Mouse (Mus musculus): ENCODE data around the gene Dip2c.

The Dip2c gene

DNA sequence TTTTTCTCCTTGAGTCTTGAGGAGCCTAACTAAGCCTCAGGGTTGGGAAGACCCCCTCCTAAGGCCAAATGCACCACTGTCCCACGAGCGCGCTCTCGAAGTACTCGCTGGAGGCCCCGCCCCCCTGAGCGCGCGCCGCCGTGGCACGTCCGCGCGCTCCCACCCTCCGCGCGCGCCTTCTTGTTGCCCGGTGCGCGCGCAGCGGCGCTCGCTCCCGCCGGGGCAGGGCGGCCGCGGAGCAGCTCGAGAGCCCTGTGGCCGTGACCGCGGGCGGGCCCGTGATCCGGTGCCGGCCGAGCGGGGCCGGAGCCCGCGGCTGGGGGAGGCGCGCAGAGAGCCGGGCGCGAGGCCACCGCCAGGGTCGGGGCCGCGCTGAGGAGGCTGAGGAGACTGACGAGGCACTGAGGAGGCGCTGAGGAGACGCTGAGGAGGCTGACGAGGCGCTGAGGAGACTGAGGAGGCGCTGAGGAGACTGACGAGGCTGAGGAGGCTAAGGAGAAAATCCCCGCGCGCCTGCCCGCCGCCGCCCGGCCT lies at the start of gene Dip2c:
TSS of gene Dip2c (plus strand) at position 207 of the 534 bp plus-strand sequence.
- peak; percentile 56 for DNase-seq (ENCODE audit: low read depth)

DNA sequence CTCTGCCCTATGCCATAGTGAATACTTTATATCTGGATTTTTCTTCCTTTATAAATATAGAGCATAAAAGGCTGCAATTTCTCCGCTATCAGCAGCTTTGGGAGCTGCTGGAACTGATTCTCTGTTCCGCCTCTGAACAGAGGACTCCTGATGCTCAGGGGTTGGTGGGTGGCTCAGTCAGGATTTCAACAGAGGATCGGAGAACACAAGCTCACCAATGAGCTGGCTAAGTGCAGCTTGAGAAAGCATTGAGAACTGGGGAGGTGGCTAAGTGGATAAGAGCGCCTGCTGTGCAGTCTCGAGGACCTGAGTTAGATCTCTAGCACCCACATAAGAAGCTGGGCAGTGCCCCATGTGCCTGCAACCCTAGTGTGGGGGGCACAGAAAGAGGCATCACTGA lies 49.2 kb upstream of the Dip2c start:
- no peak for DNase-seq (ENCODE audit: low read depth)

- DNase-seq (ENCODE audit: low read depth), result no peak
Observed at GRCm38 (mm10) chr13:9237495-9237894, 38.8 kb upstream of the Dip2c start.

GRCm38 (mm10) chr13:9239127-9239526 lies 37.2 kb upstream of the Dip2c start:
- no peak for DNase-seq (ENCODE audit: low read depth)

DNA sequence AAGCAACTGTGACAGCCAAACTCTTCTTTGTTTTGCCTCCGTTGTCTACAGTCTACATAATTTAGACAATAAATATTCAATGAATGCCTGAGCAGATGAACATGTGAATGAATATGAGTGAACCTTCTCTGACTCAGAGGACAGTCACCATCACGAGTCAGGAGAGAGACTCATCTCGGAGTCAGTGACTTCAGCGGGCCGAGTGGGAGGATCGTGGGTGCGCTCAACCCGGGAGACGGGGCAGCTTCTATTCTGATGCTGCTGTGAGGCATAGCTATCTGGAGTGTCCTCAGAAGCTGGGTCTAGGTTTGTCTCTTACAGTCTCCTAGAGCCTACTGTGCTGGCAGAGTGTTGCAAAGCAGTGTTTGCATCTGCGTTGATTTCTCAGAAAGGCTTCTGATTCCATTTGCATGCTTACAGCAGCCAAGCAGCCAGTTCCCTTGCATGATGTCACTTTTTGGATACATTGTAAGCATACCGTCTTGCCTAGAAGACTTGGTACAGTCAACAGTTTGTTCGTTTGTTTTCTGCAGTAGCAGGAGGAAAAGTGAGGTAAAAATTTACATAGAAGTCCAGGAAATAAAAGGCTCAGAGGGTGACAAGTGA lies 36.6 kb upstream of the Dip2c start:
- no peak for DNase-seq (ENCODE audit: low read depth)

DNA sequence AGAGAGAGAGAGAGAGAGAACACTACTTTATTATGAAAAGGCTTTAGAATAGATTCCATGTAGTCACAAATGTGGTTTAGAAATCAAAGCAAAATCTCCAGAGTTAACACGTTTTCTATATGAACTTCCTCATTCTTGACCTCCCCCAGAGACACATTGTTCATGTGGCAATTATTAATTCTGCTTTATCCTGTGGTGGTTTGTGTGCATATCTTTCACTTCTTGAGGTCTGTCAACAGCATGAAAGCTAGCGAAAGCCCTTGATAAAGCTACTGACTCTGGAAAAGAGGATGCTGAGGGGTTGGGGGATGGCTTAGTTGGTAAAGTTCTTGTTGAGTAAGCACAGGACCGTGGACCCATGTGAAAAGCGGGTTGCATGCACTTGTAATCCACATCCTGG lies 14.6 kb upstream of the Dip2c start:
- DNase-seq (ENCODE audit: low read depth), result no peak

GRCm38 (mm10) chr13:9265516-9265915 lies 10.8 kb upstream of the Dip2c start:
- DNase-seq (ENCODE audit: low read depth), result no peak

DNA sequence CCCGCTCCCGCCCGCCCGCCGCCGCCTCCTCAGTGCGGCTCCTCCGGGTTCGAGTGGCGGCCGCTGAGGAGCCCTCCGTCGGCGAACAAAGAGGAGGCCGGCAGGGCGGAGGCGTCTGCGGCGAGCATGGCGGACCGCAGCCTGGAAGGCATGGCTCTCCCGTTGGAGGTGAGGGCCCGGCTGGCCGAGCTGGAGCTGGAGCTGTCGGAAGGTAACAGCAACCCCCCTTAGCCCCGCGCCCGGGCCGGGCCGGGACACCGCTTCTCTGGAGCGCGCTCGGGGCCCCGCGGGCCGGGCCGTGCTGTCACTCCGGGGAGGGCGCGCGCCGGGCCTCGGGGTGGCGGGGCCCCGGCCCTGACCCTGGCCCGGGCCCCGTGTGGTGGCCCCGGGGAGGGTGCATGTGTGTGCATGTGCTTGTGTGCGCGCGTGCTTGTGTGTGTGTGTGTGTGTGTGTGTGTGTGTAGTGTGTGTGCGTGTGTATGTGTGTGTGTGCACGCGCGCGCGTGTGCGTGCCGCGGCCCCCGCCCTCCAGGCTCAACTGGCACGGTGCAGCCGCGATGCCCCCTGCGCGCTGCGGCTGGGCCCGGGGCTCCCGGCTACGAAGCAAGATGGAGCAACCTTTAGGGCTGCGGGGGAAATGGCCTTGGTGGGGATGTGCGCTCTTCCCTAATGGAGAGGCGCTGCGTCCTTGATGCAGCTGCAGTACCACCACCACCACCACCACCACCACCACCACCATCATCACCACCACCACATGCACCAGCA lies 710 bp downstream of the Dip2c start:
- no peak for DNase-seq (ENCODE audit: low read depth)

DNA sequence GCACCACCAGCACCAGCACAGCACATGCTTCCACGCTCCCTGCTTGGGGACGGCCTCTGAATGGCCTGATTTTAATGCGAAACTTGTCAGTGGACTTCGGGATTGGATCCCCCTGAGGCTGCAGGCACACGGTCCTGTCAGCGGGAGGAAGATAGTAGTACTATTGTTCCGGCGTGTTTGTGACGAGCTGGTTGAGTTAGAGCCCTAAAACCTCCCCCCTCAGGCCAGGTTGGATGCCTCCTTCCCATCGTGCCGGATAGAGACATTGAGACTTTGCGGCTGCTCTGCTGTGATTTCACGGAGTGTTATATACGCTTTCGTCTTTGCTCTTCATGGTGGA lies 1.3 kb downstream of the Dip2c start:
- no peak for DNase-seq (ENCODE audit: low read depth)

DNA sequence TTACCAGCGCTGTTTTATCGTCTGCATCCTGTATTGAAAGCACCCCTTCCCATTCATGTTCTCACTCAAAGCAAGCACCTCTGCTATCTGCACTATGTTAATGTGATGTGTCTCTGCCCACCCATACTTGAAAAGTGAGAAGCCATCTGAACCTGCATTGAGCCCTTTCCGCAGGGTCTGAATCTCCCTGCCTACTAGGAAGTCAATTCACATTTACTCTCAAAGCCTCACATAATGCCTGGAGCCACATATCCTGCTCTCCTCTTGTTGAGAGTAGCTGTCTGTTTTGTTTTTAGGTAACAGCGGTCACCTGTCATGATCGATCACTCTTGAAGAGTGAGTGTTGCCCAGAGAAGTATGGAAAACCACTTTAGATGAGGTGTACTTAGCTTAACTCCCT lies 2.3 kb downstream of the Dip2c start:
- DNase-seq (ENCODE audit: low read depth), result no peak

GRCm38 (mm10) chr13:9283050-9283449 lies 6.7 kb downstream of the Dip2c start:
- DNase-seq (ENCODE audit: low read depth), result no peak

DNA sequence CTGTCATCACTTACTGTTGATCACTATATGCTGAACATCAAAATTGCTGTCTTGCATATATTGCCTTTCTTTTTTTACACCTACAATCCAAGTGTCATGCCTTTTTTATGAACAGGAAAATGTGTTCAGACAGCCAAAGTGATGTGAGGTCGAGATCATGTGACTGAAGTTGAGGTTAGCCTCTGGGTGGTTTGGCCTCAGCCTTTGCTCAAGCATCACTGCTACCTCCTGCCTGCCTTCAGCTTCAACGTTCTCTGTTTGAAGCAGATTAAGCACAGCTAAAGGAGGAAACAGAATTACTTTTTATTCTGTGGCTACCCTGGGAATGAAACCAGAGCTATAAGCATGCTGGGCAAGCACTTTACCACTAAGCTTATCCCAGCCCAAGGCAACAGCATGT lies 13.6 kb downstream of the Dip2c start:
- DNase-seq (ENCODE audit: low read depth), result no peak

GRCm38 (mm10) chr13:9296285-9296684 lies 20.0 kb downstream of the Dip2c start:
- no peak for DNase-seq (ENCODE audit: low read depth)

DNA sequence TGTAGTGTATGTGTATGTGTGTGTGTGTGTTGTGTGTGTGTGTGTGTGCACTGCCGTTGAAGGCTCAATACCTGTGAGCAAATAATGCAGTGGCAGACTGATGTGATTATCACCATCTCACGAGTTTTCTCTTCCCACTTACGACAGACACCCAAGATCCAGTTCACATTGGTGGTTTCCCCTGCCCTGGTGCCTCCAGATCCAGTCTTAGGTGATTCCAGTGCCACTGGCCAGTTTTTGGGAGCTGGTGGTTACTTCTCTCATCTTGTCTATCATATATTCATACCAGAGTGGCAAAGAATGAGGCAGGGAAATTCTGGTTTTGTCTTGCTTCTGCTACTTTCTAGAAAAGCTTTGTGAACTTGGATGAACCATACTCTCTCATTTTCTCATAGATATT lies 20.9 kb downstream of the Dip2c start:
- no peak for DNase-seq (ENCODE audit: low read depth)

DNA sequence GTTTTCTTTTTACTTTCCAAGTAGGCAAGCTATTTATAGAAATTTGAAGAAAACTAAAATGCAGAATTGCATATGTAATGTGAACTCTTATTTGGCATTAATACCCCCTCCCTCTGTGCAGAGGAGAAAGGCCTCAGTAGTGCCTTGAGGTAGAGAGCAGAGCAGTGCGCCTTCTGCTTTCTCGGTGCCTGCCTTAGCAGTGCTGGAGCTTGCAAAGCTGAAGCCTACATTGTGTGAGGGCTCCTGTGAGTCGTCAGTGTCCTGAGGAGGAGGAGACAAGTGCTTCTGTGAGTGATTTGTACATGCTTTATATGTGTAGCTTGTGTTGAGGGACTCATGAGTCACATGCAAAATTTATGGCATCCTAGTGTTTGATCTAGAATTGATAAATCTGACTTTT lies 21.4 kb downstream of the Dip2c start:
- no peak for DNase-seq (ENCODE audit: low read depth)

DNA sequence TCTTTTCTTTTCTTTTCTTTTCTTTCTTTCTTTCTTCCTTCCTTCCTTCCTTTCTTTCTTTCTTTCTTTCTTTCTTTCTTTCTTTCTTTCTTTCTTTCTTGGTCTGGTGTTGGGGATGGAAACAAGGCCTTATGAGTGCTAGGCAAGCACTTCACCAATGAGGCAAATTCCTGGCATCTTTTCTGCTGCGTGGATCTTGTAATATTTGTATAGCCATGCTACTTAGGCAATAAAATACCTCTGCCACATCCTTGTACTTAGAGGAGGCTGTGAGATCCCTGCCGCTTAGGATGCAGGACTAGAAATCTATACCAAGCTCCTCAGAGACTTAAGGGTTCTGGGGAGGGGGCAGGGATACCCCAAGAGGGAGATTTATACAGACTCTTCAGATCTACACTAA lies 23.3 kb downstream of the Dip2c start:
- no peak for DNase-seq (ENCODE audit: low read depth)

GRCm38 (mm10) chr13:9308863-9309262 lies 32.5 kb downstream of the Dip2c start:
- no peak for DNase-seq (ENCODE audit: low read depth)

DNA sequence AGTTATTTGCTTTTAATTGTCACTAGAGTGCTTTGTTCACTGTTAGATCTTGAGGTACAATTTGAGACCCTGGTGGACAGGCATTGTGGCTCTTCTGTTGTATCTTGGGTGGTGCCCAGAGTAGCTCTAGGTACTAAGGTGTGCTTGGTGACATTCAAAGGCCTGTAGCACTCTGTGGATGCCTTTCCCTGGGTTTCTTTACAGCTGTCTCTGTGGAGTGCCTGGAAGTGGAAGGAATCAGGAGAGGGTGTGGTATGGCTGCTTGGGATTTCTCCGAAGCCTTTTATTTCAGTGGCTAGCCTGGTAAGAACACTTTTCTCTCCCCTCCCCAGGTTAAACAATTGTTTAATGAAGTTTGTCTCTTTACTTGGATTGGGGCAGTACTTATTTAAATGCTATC lies 34.5 kb downstream of the Dip2c start:
- no peak for DNase-seq (ENCODE audit: low read depth)

DNA sequence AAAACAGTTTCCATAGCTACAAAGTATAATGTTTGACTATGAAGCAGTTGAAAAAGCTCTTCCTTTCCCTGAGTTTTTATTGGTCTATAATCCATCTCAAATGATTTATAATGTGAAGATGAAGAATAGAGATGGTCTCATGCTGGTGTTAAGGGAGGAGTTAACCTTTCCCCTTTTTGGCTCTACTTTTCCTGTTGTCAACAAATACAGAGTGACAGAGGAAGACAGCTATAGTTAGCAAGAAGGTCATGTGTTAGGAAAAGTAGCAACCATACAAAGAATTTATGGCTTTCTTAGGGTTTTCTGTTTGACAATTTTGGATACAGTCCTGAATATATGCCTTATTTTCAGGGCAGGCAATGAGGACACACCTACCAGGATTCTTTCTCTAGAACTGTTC lies 36.6 kb downstream of the Dip2c start:
- DNase-seq (ENCODE audit: low read depth), result no peak

- DNase-seq (ENCODE audit: low read depth), result no peak
Observed at GRCm38 (mm10) chr13:9314099-9314712, 37.9 kb downstream of the Dip2c start.

DNA sequence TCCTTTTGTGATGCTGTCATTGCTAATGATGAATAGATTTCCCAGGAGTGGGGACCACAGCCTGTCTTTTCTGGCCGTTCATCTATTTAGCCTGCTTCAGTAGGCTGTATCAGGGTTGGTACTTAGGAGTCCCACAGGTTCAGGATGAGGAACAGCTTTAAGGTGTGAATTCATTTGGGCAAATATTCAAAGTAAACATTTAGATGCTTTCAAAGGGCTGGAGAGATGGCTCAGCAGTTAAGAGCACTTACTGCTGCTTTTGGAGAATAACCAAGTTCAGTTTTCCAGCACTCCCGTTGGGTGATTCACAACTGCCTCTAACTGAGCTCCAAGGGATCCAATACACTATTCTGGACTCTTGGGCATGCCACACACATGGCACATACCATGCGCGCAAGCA lies 38.4 kb downstream of the Dip2c start:
- no peak for DNase-seq (ENCODE audit: low read depth)

DNA sequence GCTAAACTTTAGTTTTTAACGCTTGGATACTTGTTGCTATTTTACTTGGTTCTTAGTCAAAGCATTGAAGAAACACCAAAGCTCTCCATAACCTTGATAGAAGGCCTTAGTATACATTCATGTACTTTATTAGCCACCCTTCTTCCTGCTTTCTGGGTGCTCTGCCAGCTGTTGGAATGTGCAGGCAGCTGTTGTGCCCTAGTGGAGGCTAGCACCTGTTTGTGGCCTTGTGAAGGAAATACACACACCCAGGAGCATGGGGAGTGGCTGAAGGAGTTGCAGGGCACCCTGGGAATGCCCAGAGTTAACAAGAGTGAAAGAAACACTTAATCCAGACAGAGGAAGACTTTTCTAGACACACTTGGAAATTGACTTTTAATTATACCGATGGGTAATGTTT lies 43.4 kb downstream of the Dip2c start:
- no peak for DNase-seq (ENCODE audit: low read depth)

- no peak for DNase-seq (ENCODE audit: low read depth)
Observed at GRCm38 (mm10) chr13:9325262-9325661, 48.9 kb downstream of the Dip2c start.

Measured in c-Kit-positive CD71-negative TER-119-negative erythroid progenitor cells, embryonic 14.5 days (primary cell).